Mouse (Mus musculus) CH12.LX (cell line): ENCODE results near the gene Hnrnpa0. TPM values are rescaled to one million over a fixed set of nuclear protein-coding genes. Genes with fewer than 3 reads are reported as not detected.

Source experiments
- DNase-seq: peaks from one replicate; pipeline ENCODE4 v3.0.0-alpha.2; 2013; ENCODE audit errors: extremely low read depth
- H3K27ac ChIP-seq: 2 replicates; pipeline ENCODE4 v1.5.1; 2012; ENCODE audit warnings: low read depth, mild to moderate bottlenecking, control low read depth, moderate library complexity; ENCODE audit not compliant: insufficient read depth
- H3K27me3 ChIP-seq: replicated peaks from 2 replicates; pipeline ENCODE3; 2012; ENCODE audit warnings: inconsistent platforms
- H3K36me3 ChIP-seq, 2 experiments: replicated peaks in 1 of 2; 2 replicates each; pipeline versions ENCODE3 to v1.6.1; 2012; ENCODE audit warnings: inconsistent platforms in 1 of 2, low read length in 1 of 2, mild to moderate bottlenecking in 1 of 2, mixed read lengths in 1 of 2, moderate library complexity in 1 of 2; ENCODE audit not compliant: control insufficient read depth in 1 of 2, insufficient read depth in 1 of 2
- H3K4me1 ChIP-seq, 2 experiments: 2 replicates each; pipeline ENCODE4 v1.6.1; 2012; ENCODE audit warnings: inconsistent platforms in 1 of 2, moderate library complexity in 1 of 2; ENCODE audit not compliant: insufficient read depth in 2 of 2, control insufficient read depth in 1 of 2
- H3K4me2 ChIP-seq: 2 replicates; pipeline ENCODE4 v1.6.1; 2012; ENCODE audit warnings: low read depth, mild to moderate bottlenecking, control low read depth; ENCODE audit not compliant: poor library complexity, insufficient read depth, severe bottlenecking
- H3K4me3 ChIP-seq, 3 experiments: fragments of 150-350 bp in 1 of 3; sonication (generic) in 1 of 3; replicated peaks in 1 of 3; 2 replicates each; pipeline versions ENCODE3 to v1.5.1; 2011 to 2012; ENCODE audit warnings: low read depth in 2 of 3, low read length in 2 of 3, mild to moderate bottlenecking in 2 of 3, moderate library complexity in 2 of 3, control low read depth in 1 of 3, improper control_type of control experiment in 1 of 3, inconsistent platforms in 1 of 3, mixed read lengths in 1 of 3; ENCODE audit not compliant: poor library complexity in 1 of 3
- H3K79me2 ChIP-seq: replicated peaks from 2 replicates; pipeline ENCODE4 v1.6.1; 2012; ENCODE audit warnings: mild to moderate bottlenecking, moderate library complexity; ENCODE audit not compliant: control insufficient read depth, poor library complexity, insufficient read depth, severe bottlenecking; ENCODE audit errors: extremely low read depth
- H3K9ac ChIP-seq: 2 replicates; pipeline ENCODE4 v1.6.1; 2012; ENCODE audit warnings: low read depth, mild to moderate bottlenecking, control low read depth, moderate library complexity; ENCODE audit not compliant: insufficient read depth
- H3K9me3 ChIP-seq: replicated peaks from 2 replicates; pipeline ENCODE3; 2012; ENCODE audit warnings: low read length, inconsistent platforms, mixed read lengths
- CTCF ChIP-seq, 2 experiments: IDR thresholded peaks in 1 of 2; conservative IDR thresholded peaks in 1 of 2; 2 replicates each; pipeline ENCODE4 v1.5.1; 2011 to 2012; ENCODE audit warnings: low read depth in 2 of 2, low read length in 2 of 2, improper control_type of control experiment in 1 of 2, inconsistent platforms in 1 of 2, mild to moderate bottlenecking in 1 of 2, moderate library complexity in 1 of 2
- E2F4 ChIP-seq: IDR thresholded peaks from 2 replicates; pipeline ENCODE4 v1.6.1; 2011; ENCODE audit warnings: low read depth, low read length, improper control_type of control experiment; ENCODE audit not compliant: insufficient replicate concordance
- EP300 ChIP-seq: IDR thresholded peaks from 2 replicates; pipeline ENCODE4 v1.6.1; 2011; ENCODE audit warnings: low read length, improper control_type of control experiment
- ETS1 ChIP-seq: conservative IDR thresholded peaks from 2 replicates; pipeline ENCODE4 v1.6.1; 2012; ENCODE audit warnings: low read depth, mild to moderate bottlenecking, inconsistent platforms, low read length, improper control_type of control experiment, moderate library complexity
- GABPA ChIP-seq: IDR thresholded peaks from 2 replicates; pipeline ENCODE4 v1.6.1; 2012; ENCODE audit warnings: low read depth, low read length, improper control_type of control experiment, inconsistent platforms; ENCODE audit not compliant: insufficient replicate concordance
- IRF4 ChIP-seq: IDR thresholded peaks from 2 replicates; pipeline ENCODE4 v1.6.1; 2014; ENCODE audit warnings: low read depth, mild to moderate bottlenecking, inconsistent platforms, low read length, improper control_type of control experiment
- JUND ChIP-seq: conservative IDR thresholded peaks from 2 replicates; pipeline ENCODE4 v1.6.1; 2011; ENCODE audit warnings: low read depth, low read length, improper control_type of control experiment
- KAT2A ChIP-seq: IDR thresholded peaks from 2 replicates; pipeline ENCODE4 v1.6.1; 2012; ENCODE audit warnings: low read length, improper control_type of control experiment, inconsistent platforms; ENCODE audit not compliant: insufficient replicate concordance
- MAFK ChIP-seq: IDR thresholded peaks from 2 replicates; pipeline ENCODE4 v1.6.1; 2011; ENCODE audit warnings: low read length, improper control_type of control experiment; ENCODE audit not compliant: insufficient replicate concordance
- MEF2A ChIP-seq: IDR thresholded peaks from 2 replicates; pipeline ENCODE4 v1.6.1; 2014; ENCODE audit warnings: low read depth, mild to moderate bottlenecking, inconsistent platforms, low read length, improper control_type of control experiment, borderline replicate concordance
- NELFE ChIP-seq: IDR thresholded peaks from 2 replicates; pipeline ENCODE4 v1.6.1; 2011; ENCODE audit warnings: low read depth, low read length, improper control_type of control experiment
- NRF1 ChIP-seq: IDR thresholded peaks from 2 replicates; pipeline ENCODE4 v1.6.1; 2014; ENCODE audit warnings: low read depth, mild to moderate bottlenecking, inconsistent platforms, low read length, improper control_type of control experiment, moderate library complexity
- POLR2A ChIP-seq: IDR thresholded peaks from 2 replicates; pipeline ENCODE4 v1.6.1; 2011; ENCODE audit warnings: low read depth, mild to moderate bottlenecking, improper control_type of control experiment, low read length
- RCOR1 ChIP-seq: conservative IDR thresholded peaks from 2 replicates; pipeline ENCODE4 v1.6.1; 2012; ENCODE audit warnings: low read depth, mild to moderate bottlenecking, inconsistent platforms, low read length, improper control_type of control experiment
- SMC3 ChIP-seq: IDR thresholded peaks from 2 replicates; pipeline ENCODE4 v1.6.1; 2011; ENCODE audit warnings: low read depth, low read length, improper control_type of control experiment
- USF2 ChIP-seq: conservative IDR thresholded peaks from 2 replicates; pipeline ENCODE4 v1.6.1; 2011; ENCODE audit warnings: low read depth, low read length, improper control_type of control experiment
- ZC3H11A ChIP-seq: IDR thresholded peaks from 2 replicates; pipeline ENCODE4 v1.6.1; 2012; ENCODE audit warnings: low read depth, mild to moderate bottlenecking, inconsistent platforms, low read length, improper control_type of control experiment
- ZKSCAN1 ChIP-seq: IDR thresholded peaks from 2 replicates; pipeline ENCODE4 v1.6.1; 2012; ENCODE audit warnings: low read depth, inconsistent platforms, low read length, improper control_type of control experiment, borderline replicate concordance
- ZMIZ1 ChIP-seq: IDR thresholded peaks from 2 replicates; pipeline ENCODE4 v1.6.1; 2012; ENCODE audit warnings: low read depth, mild to moderate bottlenecking, inconsistent platforms, low read length, improper control_type of control experiment
- ZNF384 ChIP-seq: IDR thresholded peaks from 2 replicates; pipeline ENCODE4 v1.6.1; 2012; ENCODE audit warnings: low read depth, low read length, improper control_type of control experiment, inconsistent platforms
- dilution Hi-C: fragments of 300-500 bp; cut with MboI; formaldehyde crosslinking; loops from 2 replicates; pipeline ENCODE4 v1.14.3; 2020; ENCODE audit warnings: low sequenced_read_pairs; ENCODE audit not compliant: extremely low pct_unique_long_range_greater_than_20kb, extremely low pct_ligation_motif_present
- in situ Hi-C: fragments of 300-500 bp; cut with MboI; formaldehyde crosslinking; loops from 3 replicates; pipeline ENCODE4 v1.14.3; 2019; ENCODE audit warnings: low sequenced_read_pairs, low pct_ligation_motif_present, low pct_unique_long_range_greater_than_20kb, mixed read lengths
- polyA plus RNA-seq: library from polyadenylated mRNA; unstranded; fragments of >175 nt; gene quantifications from 2 replicates; pipeline ENCODE4 v1.2.1, GENCODE M21; 2012; ENCODE audit warnings: low read depth; ENCODE audit not compliant: insufficient read length
- total RNA-seq, 2 experiments: library from RNA; depleted of rRNA; stranded (reverse); fragments of 300-350 nt in 1 of 2; fragments of >200 nt in 1 of 2; gene quantifications; 2 replicates each; pipeline ENCODE4 v1.2.3; 2012 to 2014

Gene Hnrnpa0
- total and polyA plus RNA-seq, 3 experiments: 104 to 139 (median 126) TPM

DNA sequence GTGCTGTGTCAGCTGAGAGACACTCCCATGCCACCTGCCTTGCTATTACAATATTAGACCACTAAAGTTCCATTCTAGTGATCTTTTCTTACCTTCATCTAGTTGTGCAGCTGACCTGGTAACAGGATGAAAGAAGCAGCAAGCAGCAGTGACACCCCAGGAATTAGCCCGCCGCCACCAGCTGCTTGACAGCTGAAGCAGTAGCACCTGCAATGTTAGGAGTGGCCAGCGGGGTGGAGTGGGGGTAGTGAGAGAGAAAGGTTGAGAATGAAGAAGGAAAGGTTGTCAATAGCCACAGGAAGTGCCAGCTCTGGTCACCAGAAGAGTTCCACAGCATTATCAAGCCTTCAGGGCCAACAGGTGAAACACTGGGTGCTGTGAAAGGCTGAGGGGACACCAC, 3.3 kb upstream of the Hnrnpa0 start:
- Histone ChIP-seq H3K4me3 (no peak overlapping the region), H3K9ac (no peak overlapping the region), H3K27ac (no peak overlapping the region), H3K36me3 (no peaks in the 10 kb centered on the region), H3K4me1 (peaks cover 0 to 14% of the 10 kb centered on the region in 2 experiments; a peak in 2 of 4 replicates), H3K27me3 (no peaks in the 10 kb centered on the region), H3K4me2 (no peak overlapping the region), H3K9me3 (peaks cover 8% of the 10 kb centered on the region), H3K79me2 (peaks cover 16% of the 10 kb centered on the region)
- dilution Hi-C loops: no loop called here
- in situ Hi-C loops: no loop called here
- TF ChIP-seq ETS1 (no peak), KAT2A (no peak), USF2 (no peak), POLR2A (no peak), ZNF384 (no peak), SMC3 (no peak), CTCF (conservative IDR thresholded peaks at IDR 0.05 in 1 of 2, IDR thresholded peaks at IDR 0.05 in 1 of 2; ENCODE audit: low read depth in 2 of 2, low read length in 2 of 2) (peak in 1 of 2 experiments; percentile 9; a peak in 1 of 4 replicates), GABPA (no peak)
- DNase-seq: no peak

DNA sequence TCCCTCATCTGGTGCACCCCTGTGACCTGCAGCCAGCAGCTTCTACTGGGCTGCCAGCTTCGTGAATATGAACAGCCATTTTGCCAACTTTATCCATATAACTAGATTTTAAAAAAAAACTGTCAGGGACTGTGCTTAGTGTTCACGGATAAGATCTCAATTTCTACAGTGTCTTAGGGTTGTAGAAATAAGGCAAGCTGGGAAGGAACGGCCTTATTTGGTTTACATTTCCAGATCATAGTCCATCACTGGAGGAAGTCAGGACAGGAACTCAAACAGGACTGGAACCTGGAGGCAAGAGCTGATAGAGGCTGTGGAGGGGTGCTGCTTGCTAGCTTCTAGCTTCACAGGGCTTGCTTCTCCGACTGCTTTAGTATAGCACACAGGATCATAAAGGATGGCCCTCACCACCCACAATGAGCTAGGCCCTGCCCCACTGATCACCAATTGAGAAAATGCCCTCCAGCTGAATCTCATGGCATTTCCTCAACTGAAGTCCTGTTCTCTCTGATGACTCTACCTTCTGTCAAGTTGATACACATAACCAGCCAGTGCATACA, 1.4 kb upstream of the Hnrnpa0 start:
- Histone ChIP-seq H3K4me2 (peak overlapping the region; percentile 39; the same call in 1 of the 2 replicates), H3K36me3 (peaks cover 0 to 9% of the 10 kb centered on the region in 2 experiments), H3K79me2 (peaks cover 22% of the 10 kb centered on the region), H3K4me3 (peak overlapping the region; percentile 62 to 91 (median 71)), H3K9ac (peak overlapping the region; percentile 95), H3K27me3 (no peaks in the 10 kb centered on the region), H3K27ac (peak overlapping the region; percentile 85), H3K4me1 (peaks cover 0 to 23% of the 10 kb centered on the region in 2 experiments; a peak in 3 of 4 replicates), H3K9me3 (peaks cover 3% of the 10 kb centered on the region)
- in situ Hi-C loops (no loop called here), dilution Hi-C loops (no loop called here)
- DNase-seq: no peak
- no peak for TF ChIP-seq MAFK
- no peak for TF ChIP-seq ZC3H11A
- TF ChIP-seq ZNF384: no peak
- TF ChIP-seq NRF1: no peak
- no peak for TF ChIP-seq E2F4
- no peak for TF ChIP-seq JUND
- TF ChIP-seq ZMIZ1: no peak
- TF ChIP-seq USF2: no peak
- TF ChIP-seq POLR2A: no peak
- TF ChIP-seq ZKSCAN1: no peak
- no peak for TF ChIP-seq MEF2A
- no peak for TF ChIP-seq NELFE
- no peak for TF ChIP-seq RCOR1
- TF ChIP-seq IRF4: no peak
- no peak for TF ChIP-seq EP300
- TF ChIP-seq, all 38 proteins: peak for 0
